Mouse (Mus musculus) kidney, postnatal 14 days (tissue): ENCODE measurements at regions not wholly inside any gene's neighbourhood (a gene's known extent, or its start where the extent isn't known, plus 50 kb on each side); places are given as distances from the start of the nearest gene placed in this dataset.
A peak's percentile ranks its signal among the peaks of the same experiment; 100 is the strongest.

Source experiments
- DNase-seq: peaks from one replicate; pipeline ENCODE4 v3.0.0; 2022; ENCODE audit warnings: mixed read lengths

DNA sequence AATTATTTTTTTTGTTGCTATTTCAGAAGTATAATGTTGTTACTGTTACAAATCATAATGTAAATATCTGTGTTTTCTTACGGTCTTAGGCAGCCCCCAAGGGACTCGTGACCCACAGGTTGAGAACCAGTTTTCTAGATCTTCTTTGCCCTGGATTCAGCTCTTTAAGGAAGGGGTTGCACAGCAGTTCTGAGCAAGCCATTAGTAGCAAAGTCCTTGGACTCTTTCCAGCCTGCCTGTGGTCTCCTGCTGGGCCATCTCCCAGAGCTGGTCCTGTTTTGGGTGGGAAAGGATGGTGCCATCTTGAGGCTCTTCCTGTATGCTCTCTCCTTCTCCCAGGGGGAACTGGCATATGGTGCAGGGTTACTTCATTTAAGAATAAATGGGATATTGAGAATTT lies 380.9 kb upstream of the Slc30a5 start:
- DNase-seq: peak; percentile 11

DNA sequence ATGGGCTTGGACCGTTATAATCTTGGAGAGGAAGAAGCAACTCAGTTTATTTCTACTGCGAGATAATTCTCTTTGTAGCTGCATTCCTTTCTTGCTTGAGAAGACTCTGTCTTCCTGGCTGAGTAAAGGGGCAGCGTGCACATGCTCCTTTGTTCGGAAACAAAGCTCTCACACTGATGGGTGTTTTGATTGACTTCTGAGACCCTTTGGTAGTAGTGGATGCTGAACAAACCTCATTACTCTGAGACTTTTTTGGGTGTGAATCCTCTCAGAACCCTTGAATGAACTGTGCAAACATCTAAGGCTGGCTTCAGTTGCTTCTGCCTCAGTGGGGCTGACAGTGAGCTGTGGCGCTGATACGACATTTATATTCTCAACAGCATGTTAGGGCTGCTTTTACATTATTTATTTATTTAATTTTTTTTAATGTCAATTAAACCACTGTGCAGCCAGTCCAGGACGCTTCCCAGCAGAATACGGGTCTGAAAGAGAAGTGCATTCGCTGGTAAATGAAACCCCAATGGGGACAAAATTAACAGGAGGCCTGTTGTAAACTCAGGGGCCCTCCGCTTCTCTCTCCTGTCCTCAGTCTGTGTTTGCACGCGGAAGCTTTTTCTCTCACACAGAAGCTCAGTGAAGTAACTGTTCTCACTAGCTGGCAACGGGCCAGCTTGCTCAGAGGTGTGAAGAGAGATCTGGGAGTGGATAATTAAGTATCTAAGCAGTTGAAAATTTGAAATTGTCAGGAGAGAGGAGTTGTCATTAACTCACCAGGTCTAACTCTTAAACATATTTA lies 380.1 kb upstream of the Slc30a5 start:
- DNase-seq: peak; percentile 41

DNA sequence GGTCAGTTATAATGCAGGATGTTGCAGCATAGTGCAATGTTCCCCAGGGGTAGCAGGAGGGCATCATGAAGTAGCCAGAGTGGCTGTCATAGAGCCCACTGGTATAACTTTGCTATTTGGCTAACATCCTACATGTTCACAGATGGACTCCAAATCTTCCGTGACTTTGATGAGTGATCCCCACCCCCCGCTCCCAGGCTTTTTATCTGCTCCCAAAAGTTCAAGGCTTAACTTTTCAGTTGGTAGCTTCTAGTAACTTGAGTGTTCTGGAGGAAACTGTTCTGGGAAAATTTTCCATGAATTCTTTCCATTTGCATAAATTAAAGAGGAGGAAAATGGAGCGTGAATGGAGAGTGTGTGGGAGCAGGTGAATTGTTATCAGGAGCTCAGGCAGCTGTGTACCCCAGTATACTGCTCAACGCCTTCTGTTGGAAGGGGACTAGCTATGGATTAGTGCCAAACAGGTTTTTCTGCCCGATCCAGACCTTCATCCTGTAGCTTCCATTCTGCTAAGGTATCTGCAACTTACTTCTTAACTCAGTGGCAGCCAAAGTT lies 379.2 kb upstream of the Slc30a5 start:
- DNase-seq: no peak

DNA sequence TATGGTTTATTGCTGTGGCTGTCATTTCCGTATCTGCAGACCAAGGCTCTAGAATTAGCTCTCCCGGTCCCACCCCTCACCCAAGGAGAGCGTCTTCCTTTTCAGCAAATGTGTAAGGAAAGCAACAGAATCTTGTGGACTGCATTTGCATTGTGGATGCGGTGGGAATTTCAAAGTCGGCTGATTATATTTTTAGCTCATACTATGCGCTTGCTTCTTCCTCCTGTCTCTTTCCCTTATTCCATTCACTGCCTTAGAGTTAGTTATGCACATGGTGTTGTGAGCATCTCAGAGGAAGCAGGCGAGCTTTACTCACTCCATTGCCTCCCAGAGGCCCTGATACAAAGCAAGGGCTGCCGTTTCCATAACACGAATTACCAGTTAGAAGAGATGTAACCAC lies 375.6 kb upstream of the Slc30a5 start:
- DNase-seq: no peak

DNA sequence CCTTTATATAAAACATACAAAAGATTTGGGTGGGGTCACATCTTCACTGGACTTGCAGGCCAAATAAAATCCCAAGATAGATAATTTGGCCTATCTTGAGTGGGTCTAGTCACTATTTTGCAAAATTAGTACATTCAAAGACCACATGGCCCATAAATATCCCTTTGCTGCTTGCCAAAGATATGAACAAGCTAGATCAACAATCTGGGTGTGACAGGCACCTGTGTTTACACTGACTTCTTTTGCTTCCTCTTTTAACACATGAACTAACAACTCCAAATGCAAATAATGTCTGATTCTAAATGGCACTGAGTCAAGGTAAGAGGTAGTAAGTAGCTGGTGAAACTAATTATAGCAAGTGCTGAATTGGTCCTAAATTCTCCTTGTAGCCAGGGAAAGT lies 370.2 kb upstream of the Slc30a5 start:
- DNase-seq: no peak

DNA sequence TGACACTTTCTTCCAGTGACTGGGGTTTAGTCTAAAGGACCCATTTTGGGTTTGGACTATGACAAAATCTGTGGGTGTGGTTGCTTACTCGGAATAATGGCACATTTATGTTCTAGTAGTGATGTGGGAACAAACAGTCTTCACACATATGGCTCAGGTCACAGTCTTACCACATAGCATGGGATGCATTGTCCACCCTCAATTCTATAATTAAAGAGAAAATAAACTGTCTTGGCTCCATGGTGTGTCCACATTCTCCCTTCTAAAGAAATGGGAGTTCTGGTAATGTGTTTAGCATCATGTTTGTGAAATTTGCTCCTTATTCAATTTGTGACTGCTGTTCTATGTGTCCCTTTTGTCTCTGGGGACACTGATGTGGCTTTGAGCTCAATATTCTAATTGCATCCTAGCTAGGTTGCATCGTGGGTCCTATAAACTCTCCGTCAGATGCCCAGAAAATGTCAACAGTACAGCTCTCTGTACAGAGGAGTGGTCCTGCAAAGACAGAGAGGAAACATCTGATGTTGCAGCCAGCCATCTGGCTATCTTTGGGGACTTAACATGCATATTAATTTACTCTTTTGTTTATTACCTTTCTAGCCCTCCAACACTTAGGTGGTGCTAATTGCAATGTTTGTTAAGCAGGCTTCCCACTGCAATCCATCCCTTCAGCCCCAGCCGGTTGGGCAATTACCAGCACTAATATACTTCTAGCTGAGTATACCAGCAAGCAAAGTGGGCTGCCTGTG lies 369.5 kb upstream of the Slc30a5 start:
- no peak for DNase-seq

DNA sequence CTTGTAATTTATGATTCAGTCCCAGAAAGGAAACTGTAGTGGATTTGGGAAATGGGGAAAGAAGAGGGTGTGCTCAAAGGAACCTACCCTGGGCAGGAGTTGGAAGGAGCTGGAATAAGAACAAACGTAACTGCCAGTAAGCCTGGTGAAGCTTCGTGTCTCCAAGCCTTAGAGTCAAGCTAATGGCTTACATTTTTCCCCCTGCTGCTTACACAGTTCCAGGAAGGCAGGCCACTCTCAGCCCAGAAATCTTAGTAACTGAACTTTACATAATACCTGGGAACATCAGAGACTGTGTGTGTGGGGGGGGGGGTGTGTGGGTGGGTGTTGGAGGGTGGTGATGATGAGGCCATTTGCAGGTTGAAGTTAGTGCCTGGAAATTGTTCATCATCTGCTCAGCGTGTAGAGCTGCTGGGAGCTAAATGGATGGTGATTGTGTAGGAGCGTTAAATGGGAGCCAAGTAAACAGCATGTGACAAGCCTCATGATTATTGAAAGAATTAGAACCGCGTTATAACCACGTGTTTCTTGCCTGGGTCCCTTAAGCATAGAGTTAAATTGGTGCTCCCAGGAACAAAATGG lies 357.1 kb upstream of the Slc30a5 start:
- no peak for DNase-seq

DNA sequence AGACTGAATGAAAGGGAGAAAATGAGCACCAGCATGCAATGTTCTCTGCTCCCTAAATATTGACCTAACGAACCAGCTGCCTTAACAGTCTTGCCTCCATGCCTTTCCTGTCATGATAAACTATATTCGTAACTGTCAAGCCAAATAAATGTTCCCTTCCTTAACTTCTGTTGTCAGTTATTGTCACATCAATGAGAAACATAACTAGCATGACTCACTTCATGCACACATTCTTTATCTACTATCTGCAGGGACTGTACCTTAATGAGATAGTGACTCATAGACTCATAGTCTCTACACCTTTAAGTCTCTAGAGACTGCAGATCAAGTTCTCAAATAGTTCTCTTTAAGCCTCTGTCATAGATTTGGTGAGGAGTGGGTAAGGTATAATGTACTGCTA lies 349.2 kb upstream of the Slc30a5 start:
- DNase-seq: no peak

DNA sequence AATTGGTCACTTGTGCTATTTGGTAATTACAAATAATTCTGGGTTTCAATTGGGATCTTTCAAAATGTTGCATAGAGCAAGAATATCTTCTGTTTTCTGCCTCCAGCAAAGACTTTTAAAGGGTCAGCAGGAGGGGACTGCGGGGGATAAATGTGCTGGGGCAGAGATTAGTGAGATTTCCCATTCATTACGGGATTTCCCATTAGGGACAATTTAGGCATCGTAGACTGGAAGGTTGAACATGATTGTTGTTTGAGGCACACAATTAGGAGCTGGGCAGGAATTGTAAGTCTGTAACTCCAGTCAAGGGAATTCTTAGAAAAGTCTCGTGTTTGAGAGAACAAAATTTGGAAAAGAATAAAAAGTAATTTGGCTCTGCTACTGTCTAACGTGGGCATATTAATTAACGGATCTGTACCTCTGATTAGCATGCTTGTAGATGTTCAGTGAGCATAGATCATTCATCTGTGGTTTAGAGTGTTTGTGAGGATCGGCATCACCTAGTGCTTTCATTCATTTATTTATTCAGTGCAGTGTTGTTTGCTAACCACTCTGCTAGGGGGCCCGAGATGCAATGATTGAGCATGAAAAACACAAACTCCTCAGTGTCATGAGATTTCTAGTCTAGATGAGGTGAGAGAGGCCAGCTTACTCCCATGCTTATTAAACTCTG lies 341.9 kb upstream of the Slc30a5 start:
- no peak for DNase-seq

DNA sequence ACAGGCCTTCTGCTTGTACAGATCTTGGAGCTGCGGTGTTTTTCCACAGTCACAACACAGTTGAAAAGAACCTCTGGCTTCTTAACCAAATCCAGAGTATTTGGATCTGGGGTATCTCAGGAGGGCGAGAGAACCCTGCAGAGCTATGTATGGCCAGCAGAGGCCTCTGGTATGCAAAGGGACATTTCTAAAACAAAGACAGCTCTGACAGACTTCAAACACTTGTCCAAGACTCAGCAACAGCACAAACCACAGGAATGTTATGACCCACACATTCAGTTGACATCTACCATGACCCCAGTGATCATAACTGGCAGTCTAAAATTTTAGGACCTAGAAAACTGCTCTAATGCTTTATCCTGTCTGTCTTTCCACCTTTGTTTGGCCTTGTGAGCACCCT lies 328.5 kb upstream of the Slc30a5 start:
- peak; percentile 23 for DNase-seq

DNA sequence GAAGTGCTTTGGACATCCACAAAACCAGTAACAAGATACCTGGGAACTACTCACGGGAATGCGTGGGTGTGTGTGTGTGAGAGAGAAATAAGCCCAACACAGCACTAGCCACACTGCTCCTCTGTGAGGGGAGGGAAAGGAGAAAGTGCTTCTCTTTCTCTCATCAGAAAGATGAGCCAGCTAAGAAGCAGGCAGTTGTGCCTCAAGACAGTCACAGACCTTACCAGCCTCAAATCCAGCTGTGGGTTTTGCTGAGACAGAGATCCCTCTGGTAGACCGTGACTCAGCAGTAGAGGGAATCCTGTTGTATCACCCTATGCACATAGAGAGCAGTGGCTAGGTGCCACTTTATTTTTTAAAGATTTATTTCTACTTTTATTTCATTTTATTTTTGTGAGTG lies 326.7 kb upstream of the Slc30a5 start:
- no peak for DNase-seq

DNA sequence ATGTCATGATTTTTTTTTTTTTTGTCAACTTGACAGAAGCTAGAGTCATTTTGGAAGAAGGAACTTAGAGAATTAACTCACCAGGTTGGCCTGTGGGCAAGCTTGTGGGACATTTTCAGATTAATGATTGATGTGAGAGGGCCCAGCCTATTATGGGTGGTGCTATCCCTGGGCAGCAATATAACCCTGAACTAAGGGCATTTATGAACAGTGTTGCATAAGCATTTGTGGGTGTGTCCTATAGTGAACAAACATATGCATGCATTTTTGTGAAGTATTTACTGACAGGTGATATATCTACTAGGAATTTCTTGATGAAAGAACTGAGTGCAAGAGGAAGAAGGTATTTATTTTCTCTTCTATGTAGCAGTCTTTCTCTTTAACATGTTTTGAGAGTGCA lies 320.5 kb upstream of the Slc30a5 start:
- DNase-seq: no peak

DNA sequence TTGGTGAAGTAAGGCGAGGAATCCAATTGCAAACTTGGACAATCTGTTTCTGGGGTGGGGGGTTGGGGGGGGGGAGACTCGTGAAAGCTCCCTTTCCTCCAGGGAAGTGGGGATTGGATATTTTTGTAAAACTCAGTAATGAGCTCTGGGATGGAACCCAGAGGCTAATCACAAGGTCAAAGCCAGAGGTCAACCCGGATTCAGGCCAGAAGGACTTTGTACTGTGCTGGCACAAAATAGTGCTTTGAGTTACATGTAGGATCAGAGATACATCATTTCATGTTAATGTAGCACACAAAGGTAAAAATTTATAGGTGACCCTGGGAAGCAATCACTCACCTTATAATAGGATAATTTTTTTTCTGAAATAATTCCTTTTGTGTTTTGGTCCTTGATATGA lies 309.5 kb upstream of the Slc30a5 start:
- peak; percentile 42 for DNase-seq

DNA sequence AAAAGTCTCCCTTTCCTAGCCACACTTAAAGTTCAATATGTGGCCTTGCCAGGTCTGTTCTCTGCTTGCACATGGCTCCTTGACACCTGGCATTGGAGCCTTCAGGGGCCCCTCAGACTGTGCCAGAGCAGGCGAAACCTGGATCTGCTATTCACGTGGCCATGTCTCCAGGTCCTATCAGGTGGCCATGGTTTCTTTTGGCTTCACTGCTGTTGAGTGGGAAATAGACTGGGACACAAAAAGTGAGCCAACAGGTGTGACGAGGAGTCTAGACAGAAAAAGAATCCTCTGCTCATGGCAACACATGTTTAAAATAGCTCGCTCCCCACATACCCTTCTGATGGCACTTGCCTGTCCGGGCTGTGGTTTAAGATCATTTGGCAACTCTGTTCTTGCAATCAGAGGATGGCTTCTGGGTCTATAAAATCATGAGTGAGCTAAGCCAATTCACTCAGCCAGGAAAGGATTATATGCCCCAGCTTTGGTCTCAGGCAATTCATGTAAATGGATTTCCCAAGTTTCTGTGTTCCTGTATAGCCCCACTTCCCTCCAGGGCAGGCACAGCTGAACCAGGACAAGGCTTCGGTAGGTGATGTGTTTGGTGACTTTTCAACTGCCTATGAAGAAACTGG lies 309.0 kb upstream of the Slc30a5 start:
- DNase-seq: no peak

DNA sequence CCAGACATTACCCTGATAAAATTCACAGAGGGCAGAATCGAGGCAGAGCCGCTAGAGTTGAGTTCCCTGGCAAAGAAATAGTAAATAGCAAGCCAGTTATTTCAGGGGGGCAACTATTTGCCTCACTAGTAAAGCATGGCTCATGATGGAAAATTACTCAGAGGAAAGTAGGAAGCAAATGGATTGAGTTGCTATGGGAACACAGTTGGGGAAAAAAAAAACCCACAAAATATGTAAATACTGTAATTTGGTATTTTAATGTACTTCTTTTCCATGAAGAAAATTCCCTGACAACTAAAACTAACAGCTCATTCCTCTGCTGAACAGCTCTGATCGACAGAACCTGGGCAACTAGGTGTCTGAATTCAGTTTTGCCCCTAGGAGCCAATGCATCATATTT lies 296.2 kb upstream of the Slc30a5 start:
- DNase-seq: no peak

DNA sequence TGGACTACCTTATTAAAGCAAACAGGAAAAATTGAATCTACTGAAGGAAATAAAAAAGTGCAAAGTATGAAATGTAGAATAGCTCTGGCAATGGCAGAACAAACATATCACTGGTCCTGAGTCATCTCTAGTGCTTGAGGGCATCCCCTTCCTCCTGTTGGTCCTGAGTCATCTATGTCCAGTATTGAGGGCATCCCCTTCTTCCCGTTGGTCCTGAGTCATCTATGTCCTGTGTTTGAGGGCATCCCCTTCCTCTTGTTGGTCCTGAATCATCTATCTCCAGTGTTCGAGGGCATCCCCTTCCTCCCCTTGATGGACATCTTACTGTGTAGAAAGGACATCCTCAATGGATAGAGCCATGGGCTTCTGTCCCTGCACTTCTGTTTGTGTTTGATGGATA lies 294.6 kb upstream of the Slc30a5 start:
- DNase-seq: no peak

DNA sequence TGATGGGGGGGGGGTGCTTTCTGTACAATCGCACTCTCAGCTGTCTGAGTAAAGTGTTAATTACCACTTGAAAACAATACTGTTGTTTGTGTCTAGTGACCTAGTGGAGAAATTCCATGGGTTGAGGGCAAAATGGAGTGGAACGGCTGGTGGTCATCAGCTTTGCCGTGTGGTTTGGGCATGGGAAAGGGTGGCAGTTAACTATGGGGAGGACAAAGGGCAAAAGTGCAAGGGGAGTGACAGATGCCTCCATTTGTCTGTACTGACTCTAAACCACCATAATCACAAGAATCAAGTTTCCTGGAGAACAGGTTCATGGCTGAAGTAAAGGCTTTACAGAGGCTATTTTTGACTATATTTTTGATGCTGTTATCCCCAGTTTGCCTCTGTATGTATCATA lies 294.0 kb upstream of the Slc30a5 start:
- no peak for DNase-seq

DNA sequence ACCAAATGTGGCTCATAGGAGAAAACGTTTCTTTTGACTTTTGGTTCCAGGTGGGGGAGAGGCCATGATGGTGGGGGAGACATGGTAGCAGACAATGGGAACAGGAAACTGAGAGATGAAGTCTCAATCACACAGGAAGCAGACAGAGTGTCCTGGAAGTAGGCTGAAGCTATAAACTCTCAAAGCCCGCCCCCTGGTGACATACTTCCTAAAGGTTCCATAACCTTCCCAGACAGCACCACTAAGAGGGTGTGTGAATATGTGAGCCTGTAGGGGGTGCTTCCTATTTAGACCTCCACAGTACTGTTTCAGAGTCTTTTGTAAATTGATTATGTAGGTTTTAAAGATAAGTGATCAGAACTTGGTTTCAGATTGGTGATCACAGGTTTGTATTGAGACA lies 284.1 kb upstream of the Slc30a5 start:
- no peak for DNase-seq

DNA sequence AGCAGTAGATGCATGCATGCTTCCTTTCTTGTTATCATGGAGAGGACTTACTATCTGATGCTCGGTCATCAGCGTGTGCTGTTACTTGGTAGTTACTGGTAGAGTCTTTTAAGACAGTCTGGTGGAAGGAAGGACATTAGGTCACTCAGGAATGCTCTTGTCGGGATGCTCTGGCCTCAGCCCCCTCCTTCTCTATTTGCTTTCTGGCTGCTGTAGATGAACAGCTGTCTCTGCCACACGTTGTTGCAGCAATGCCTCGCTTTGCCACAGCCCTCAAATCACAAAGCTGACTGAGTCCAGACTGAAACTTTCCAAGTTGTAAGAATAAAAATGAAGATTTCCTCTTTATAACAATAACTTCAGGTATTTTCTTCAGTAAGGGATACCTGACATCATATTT lies 282.1 kb upstream of the Slc30a5 start:
- DNase-seq: no peak

DNA sequence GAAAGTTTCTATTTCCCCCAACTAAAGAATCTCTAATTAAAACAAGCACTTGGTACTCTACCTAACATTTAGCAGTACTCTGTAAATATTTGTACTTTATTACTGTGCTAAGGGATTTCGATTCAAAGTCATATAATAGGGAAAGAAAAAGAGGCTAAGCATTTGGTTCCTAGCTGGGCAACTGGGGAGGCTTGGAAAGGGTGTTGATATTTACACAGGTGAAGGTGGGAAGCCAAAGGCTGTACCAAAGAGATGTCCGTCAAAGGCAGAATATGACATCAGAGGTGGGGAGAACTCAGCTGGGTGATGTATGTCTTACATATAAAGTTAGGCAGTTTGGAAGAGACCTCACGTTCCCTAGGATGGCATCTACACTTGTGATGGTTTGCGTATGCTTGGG lies 278.9 kb upstream of the Slc30a5 start:
- no peak for DNase-seq

DNA sequence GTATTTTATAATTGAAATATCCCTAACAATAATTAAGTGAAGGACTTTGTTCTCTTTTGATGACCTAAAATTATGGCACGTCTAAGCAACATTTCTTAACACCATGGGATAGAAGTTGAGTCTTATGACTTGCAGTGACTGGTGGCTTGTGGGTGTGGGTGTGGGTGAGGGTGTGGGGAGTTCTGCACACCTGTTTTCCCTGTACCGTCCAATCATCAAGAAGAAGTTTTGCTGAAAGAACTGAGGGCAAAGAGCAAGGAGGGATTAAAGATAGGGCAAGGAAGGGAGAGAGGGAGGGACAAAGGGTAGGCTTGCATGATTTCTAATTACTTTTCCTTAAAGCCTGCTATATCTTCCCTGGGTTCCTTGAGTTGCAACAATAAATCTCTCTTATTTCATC lies 278.5 kb upstream of the Slc30a5 start:
- no peak for DNase-seq

DNA sequence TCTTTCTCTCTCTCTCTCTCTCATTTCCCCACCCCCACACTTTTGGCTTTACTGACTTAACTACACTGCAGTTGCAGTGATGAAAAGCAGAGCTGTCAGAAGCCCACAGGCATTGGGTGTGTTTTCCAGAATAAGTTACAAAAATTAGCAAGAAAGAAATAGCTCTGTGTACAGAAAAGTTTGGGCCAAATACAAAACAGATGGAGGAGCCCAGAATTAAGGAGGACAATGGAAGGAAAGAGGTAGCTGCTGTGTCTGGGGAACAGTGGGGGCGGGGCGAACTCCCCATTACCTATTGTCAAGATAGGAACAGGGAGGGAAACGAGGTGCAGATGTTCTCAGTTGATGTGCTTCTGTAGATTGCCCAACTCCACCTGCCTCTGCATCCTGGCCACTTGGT lies 267.4 kb upstream of the Slc30a5 start:
- no peak for DNase-seq

DNA sequence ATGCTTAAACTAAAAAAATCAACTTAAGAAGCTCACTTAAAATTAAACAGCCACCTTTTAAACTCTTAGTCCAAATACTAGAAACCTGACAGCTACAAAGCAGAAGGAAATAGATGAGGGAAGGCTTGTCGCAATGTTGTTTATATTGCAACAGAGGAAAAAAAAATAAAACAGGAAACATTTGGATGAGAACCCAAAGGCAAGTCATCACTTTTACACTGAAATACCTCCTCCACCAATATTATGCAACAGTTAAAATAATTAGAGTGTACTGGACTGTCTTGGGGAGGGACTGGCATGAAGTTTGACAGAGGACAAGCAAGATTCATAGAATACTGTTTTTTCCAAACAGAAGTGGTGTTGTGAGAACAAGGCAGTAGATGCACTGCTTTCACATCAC lies 263.6 kb upstream of the Slc30a5 start:
- no peak for DNase-seq
